Comparison of ENCODE assay signal across 8 mouse cellular contexts in genomic region chrX:7319089-7319721, GRCm38 (mm10). TPM values are rescaled to one million over a fixed set of nuclear protein-coding genes. Genes with fewer than 3 reads are reported as not detected.
DNase-seq lines count a peak whose midpoint lies in the region; ATAC-seq and TF ChIP-seq lines count a peak whose summit lies in the region.

Gene Clcn5 (minus strand): TSS chrX:7319358.

- no peak for TF ChIP-seq CTCF in midbrain, postnatal 0 days (IDR thresholded peaks at IDR 0.05)

- ATAC-seq in embryonic facial prominence, embryonic 14.5 days (ENCODE audit: low read depth), result peak; percentile 96
- ATAC-seq in limb, embryonic 14.5 days (ENCODE audit: low FRiP score, low read depth), result peak; percentile 95
- ATAC-seq in midbrain, postnatal 0 days (ENCODE audit: low FRiP score), result peak; percentile 98

- peak within 1 kb of the TSS; percentile 93 for H3K27ac ChIP-seq in embryonic facial prominence, embryonic 14.5 days (replicated peaks; ENCODE audit: low read depth, low read length)
- peak within 1 kb of the TSS; percentile 90 for H3K27ac ChIP-seq in limb, embryonic 14.5 days (replicated peaks; ENCODE audit: low read depth, low read length)
- H3K27ac ChIP-seq in midbrain, postnatal 0 days (ENCODE audit: low read depth, low read length), result peak within 1 kb of the TSS; percentile 83

- H3K4me3 ChIP-seq in embryonic facial prominence, embryonic 14.5 days (ENCODE audit: low read depth, low read length), result peak within 1 kb of the TSS; percentile 60
- peak within 1 kb of the TSS; percentile 59 for H3K4me3 ChIP-seq in limb, embryonic 14.5 days (replicated peaks; ENCODE audit: low read length)
- peak within 1 kb of the TSS; percentile 56 for H3K4me3 ChIP-seq in midbrain, postnatal 0 days (ENCODE audit: low read depth, low read length)

- H3K27me3 ChIP-seq in embryonic facial prominence, embryonic 14.5 days (replicated peaks; ENCODE audit: control insufficient read depth, insufficient read depth, low read length), result no peaks in the 10 kb centered on the region
- H3K27me3 ChIP-seq in limb, embryonic 14.5 days (ENCODE audit: control insufficient read depth, insufficient read depth, low read length), result no peaks in the 10 kb centered on the region
- no peaks in the 10 kb centered on the region for H3K27me3 ChIP-seq in midbrain, postnatal 0 days (ENCODE audit: insufficient read depth, low read length)

- H3K36me3 ChIP-seq in embryonic facial prominence, embryonic 14.5 days (ENCODE audit: control insufficient read depth, insufficient read depth, low read length), result no peaks in the 10 kb centered on the region
- no peaks in the 10 kb centered on the region for H3K36me3 ChIP-seq in limb, embryonic 14.5 days (ENCODE audit: control insufficient read depth, insufficient read depth, low read length)
- H3K36me3 ChIP-seq in midbrain, postnatal 0 days (ENCODE audit: insufficient read depth, low read length), result no peaks in the 10 kb centered on the region

- peak; percentile 95 for DNase-seq in 3T3-L1 (ENCODE audit: low read depth, low spot score)
- DNase-seq in adrenal gland, postnatal 4 days (ENCODE audit: low spot score in 2 of 2), result peak; percentile 84 to 86
- DNase-seq in embryonic facial prominence, embryonic 14.5 days (ENCODE audit: low spot score), result peak; percentile 97
- peak; percentile 94 for DNase-seq in heart, adult 8-10 months (ENCODE audit: low spot score)
- DNase-seq in kidney, adult 9 months, result peak; percentile 97
- DNase-seq in limb, embryonic 14.5 days (ENCODE audit: low spot score), result peak; percentile 94
- peak; percentile 96 for DNase-seq in midbrain, postnatal 0 days (ENCODE audit: low spot score)
- peak; percentile 80 to 85 for DNase-seq in spleen, postnatal 14 days (ENCODE audit: low spot score in 2 of 2)

- H3K9ac ChIP-seq in embryonic facial prominence, embryonic 14.5 days (ENCODE audit: low read depth, low read length), result peak within 1 kb of the TSS; percentile 81
- peak within 1 kb of the TSS; percentile 71 for H3K9ac ChIP-seq in limb, embryonic 14.5 days (ENCODE audit: low read depth, low read length, severe bottlenecking)
- H3K9ac ChIP-seq in midbrain, postnatal 0 days (replicated peaks; ENCODE audit: low read length, poor library complexity, severe bottlenecking), result peak within 1 kb of the TSS; percentile 57

- 20% methylated on average over 15 of the region's 43 CpGs for WGBS in embryonic facial prominence, embryonic 14.5 days
- WGBS in limb, embryonic 14.5 days, result 14% methylated on average over 43 of the region's 43 CpGs
- WGBS in midbrain, postnatal 0 days, result 27% methylated on average over 29 of the region's 43 CpGs

- 0 out of 2 replicates have a peak, but pooled peaks have one; percentile 17 for TF ChIP-seq POLR2A in limb, embryonic 14.5 days (IDR thresholded peaks at IDR 0.05; ENCODE audit: borderline replicate concordance, extremely low read depth, insufficient read depth, insufficient read length)

- no peaks in the 10 kb centered on the region for H3K9me3 ChIP-seq in embryonic facial prominence, embryonic 14.5 days (ENCODE audit: control insufficient read depth, low read length)
- no peaks in the 10 kb centered on the region for H3K9me3 ChIP-seq in limb, embryonic 14.5 days (ENCODE audit: control insufficient read depth, low read length)
- H3K9me3 ChIP-seq in midbrain, postnatal 0 days (ENCODE audit: low read length), result no peaks in the 10 kb centered on the region

- peaks cover 4% of the 10 kb centered on the region; the same call in 1 of the 2 replicates for H3K4me1 ChIP-seq in embryonic facial prominence, embryonic 14.5 days (ENCODE audit: control insufficient read depth, insufficient read depth, low read length)
- no peaks in the 10 kb centered on the region for H3K4me1 ChIP-seq in limb, embryonic 14.5 days (ENCODE audit: control insufficient read depth, insufficient read depth, low read length)
- no peaks in the 10 kb centered on the region for H3K4me1 ChIP-seq in midbrain, postnatal 0 days (ENCODE audit: insufficient read depth, low read length)

- H3K4me2 ChIP-seq in embryonic facial prominence, embryonic 14.5 days (ENCODE audit: low read depth, low read length), result peak within 1 kb of the TSS; percentile 51
- peak within 1 kb of the TSS; percentile 42 for H3K4me2 ChIP-seq in limb, embryonic 14.5 days (replicated peaks; ENCODE audit: low read depth, low read length, severe bottlenecking)
- H3K4me2 ChIP-seq in midbrain, postnatal 0 days (ENCODE audit: low read depth, low read length, poor library complexity, severe bottlenecking), result peak within 1 kb of the TSS; percentile 54

RNA-seq across cellular contexts. Expression of gene Clcn5, which starts in this region (rescaled TPM):
- 10 to 100 TPM; 43.4 to 48.6 TPM for total RNA-seq in adrenal gland, postnatal 4 days (2021)
- polyA plus RNA-seq in embryonic facial prominence, embryonic 14.5 days (2014; fragmentation: Nextera tagmentation; extraction: Ambion mirVana), result 36.0 and 42.1 TPM in 2 replicates
- total RNA-seq in heart, adult 8-10 months (2022), result 1 to 10 TPM; 1.5 to 3.7 (median 2.4) TPM
- 29.3 and 31.7 TPM in 2 replicates for polyA plus RNA-seq in limb, embryonic 14.5 days (2012; rRNA removed)
- polyA plus RNA-seq in limb, embryonic 14.5 days (2014; fragmentation: Nextera tagmentation; extraction: Ambion mirVana), result 31.0 and 36.1 TPM in 2 replicates
- total RNA-seq in midbrain, postnatal 0 days (2014; rRNA removed), result 26.8 and 27.6 TPM in 2 replicates
- 5.4 and 5.7 TPM in 2 replicates for polyA plus RNA-seq in midbrain, postnatal 0 days (2015; fragmentation: Nextera tagmentation; extraction: Ambion mirVana)

Comparison
In these comparisons a context has a peak if more than half of its experiments do, and no peak if none do; other contexts are left out.
1. Peak in every context shown above with its lines: DNase-seq, ATAC-seq, H3K4me3 ChIP-seq and H3K27ac ChIP-seq.